ENCODE assay signal across 9 mouse cellular contexts in genomic region chr2:164531169-164531568, GRCm38 (mm10). TPM values are rescaled to one million over a fixed set of nuclear protein-coding genes. Genes with fewer than 3 reads are reported as not detected.
DNase-seq lines count a peak whose midpoint lies in the region; ATAC-seq lines count a peak whose summit lies in the region.
"Had no signal": no experiment of that assay in that cellular context is flagged by ENCODE, and none has a peak within 500 bp of the region (broad histone marks: within the 10 kb centered on the region; RNA-seq: fewer than 3 reads in every experiment).

No protein-coding gene starts in this region.

- no peak for ATAC-seq in midbrain, embryonic 11.5 days (ENCODE audit: low FRiP score)
- no peak for ATAC-seq in midbrain, embryonic 16.5 days
- no peak for ATAC-seq in limb, embryonic 11.5 days (ENCODE audit: insufficient number of reproducible peaks, low FRiP score, low TSS enrichment, low read depth)

- DNase-seq in midbrain, embryonic 11.5 days (ENCODE audit: low spot score, missing footprints): peak; percentile 97
- peak; percentile 35 for DNase-seq in c-Kit-positive CD71-positive TER-119-negative erythroid progenitor cells, embryonic 14.5 days (ENCODE audit: low read depth)
- DNase-seq in frontal cortex, postnatal 14 days (ENCODE audit: low spot score in 2 of 2): peak; percentile 54 to 79
- peak; percentile 61 to 75 for DNase-seq in kidney, adult 8-10 months
- DNase-seq in limb, embryonic 11.5 days (ENCODE audit: low spot score): peak; percentile 84
- DNase-seq in ovary, postnatal 36 days (ENCODE audit: low spot score): peak; percentile 57
- DNase-seq in thymus, postnatal 10 days (ENCODE audit: low spot score in 2 of 2): peak; percentile 36 to 72

- H3K4me3 ChIP-seq in midbrain, embryonic 11.5 days (ENCODE audit: low read depth, low read length): no peak overlapping the region
- H3K4me3 ChIP-seq in midbrain, embryonic 16.5 days (ENCODE audit: low read depth, low read length): no peak overlapping the region
- no peak overlapping the region for H3K4me3 ChIP-seq in limb, embryonic 11.5 days (ENCODE audit: low read depth, low read length)
- H3K4me3 ChIP-seq: erythroblast, embryonic 14.5 days had no signal

- WGBS in midbrain, embryonic 11.5 days: 5% methylated on average over 3 of the region's 3 CpGs
- 2% methylated on average over 3 of the region's 3 CpGs for WGBS in midbrain, embryonic 16.5 days
- 8% methylated on average over 3 of the region's 3 CpGs for WGBS in limb, embryonic 11.5 days

- H3K9me3 ChIP-seq in midbrain, embryonic 11.5 days (ENCODE audit: control insufficient read depth, low read length): no peaks in the 10 kb centered on the region
- H3K9me3 ChIP-seq in midbrain, embryonic 16.5 days (replicated peaks; ENCODE audit: control insufficient read depth, low read length, poor library complexity, severe bottlenecking): no peaks in the 10 kb centered on the region
- no peaks in the 10 kb centered on the region for H3K9me3 ChIP-seq in limb, embryonic 11.5 days (ENCODE audit: control insufficient read depth, low read length)

- no peak overlapping the region for H3K27ac ChIP-seq in midbrain, embryonic 11.5 days (ENCODE audit: low read depth, low read length)
- H3K27ac ChIP-seq in midbrain, embryonic 16.5 days (ENCODE audit: low read length): no peak overlapping the region
- H3K27ac ChIP-seq in limb, embryonic 11.5 days (replicated peaks; ENCODE audit: low read depth, low read length): no peak overlapping the region

- H3K4me2 ChIP-seq in midbrain, embryonic 11.5 days: no peak overlapping the region
- no peak overlapping the region for H3K4me2 ChIP-seq in midbrain, embryonic 16.5 days (ENCODE audit: low read length)
- no peak overlapping the region for H3K4me2 ChIP-seq in limb, embryonic 11.5 days (ENCODE audit: low read depth, severe bottlenecking)

- H3K9ac ChIP-seq in midbrain, embryonic 11.5 days (ENCODE audit: low read length): no peak overlapping the region
- no peak overlapping the region for H3K9ac ChIP-seq in midbrain, embryonic 16.5 days (ENCODE audit: low read depth, low read length)
- H3K9ac ChIP-seq in limb, embryonic 11.5 days (ENCODE audit: low read length): no peak overlapping the region

- H3K27me3 ChIP-seq in midbrain, embryonic 11.5 days (ENCODE audit: control insufficient read depth, insufficient read depth, low read length): no peaks in the 10 kb centered on the region
- no peaks in the 10 kb centered on the region for H3K27me3 ChIP-seq in midbrain, embryonic 16.5 days (ENCODE audit: control insufficient read depth, insufficient read depth, low read depth, low read length)
- H3K27me3 ChIP-seq in limb, embryonic 11.5 days (ENCODE audit: control insufficient read depth, insufficient read depth, low read length): no peaks in the 10 kb centered on the region

- H3K4me1 ChIP-seq in midbrain, embryonic 11.5 days (ENCODE audit: control insufficient read depth, insufficient read depth, low read length): no peaks in the 10 kb centered on the region
- no peaks in the 10 kb centered on the region for H3K4me1 ChIP-seq in midbrain, embryonic 16.5 days (ENCODE audit: control insufficient read depth, insufficient read depth, low read length)
- H3K4me1 ChIP-seq in limb, embryonic 11.5 days (ENCODE audit: control insufficient read depth, insufficient read depth, low read length): no peaks in the 10 kb centered on the region

- H3K36me3 ChIP-seq in midbrain, embryonic 11.5 days (ENCODE audit: control insufficient read depth, insufficient read depth, low read length): no peaks in the 10 kb centered on the region
- no peaks in the 10 kb centered on the region for H3K36me3 ChIP-seq in midbrain, embryonic 16.5 days (ENCODE audit: control insufficient read depth, insufficient read depth, low read length)
- no peaks in the 10 kb centered on the region for H3K36me3 ChIP-seq in limb, embryonic 11.5 days (ENCODE audit: control insufficient read depth, insufficient read depth, low read length)

RNA-seq across cellular contexts. Expression of gene Wfdc2, which starts 31.0 kb away (rescaled TPM):
- polyA plus RNA-seq in midbrain, embryonic 11.5 days (2014; fragmentation: Nextera tagmentation; extraction: Ambion mirVana): 15.4 and 21.7 TPM in 2 replicates
- polyA plus RNA-seq in midbrain, embryonic 16.5 days (2015; fragmentation: Nextera tagmentation; extraction: Ambion mirVana): 2.3 and 2.5 TPM in 2 replicates
- polyA plus RNA-seq in limb, embryonic 11.5 days (2014; fragmentation: Nextera tagmentation; extraction: Ambion mirVana): 38.7 and 38.9 TPM in 2 replicates
- polyA plus RNA-seq: erythroblast, embryonic 14.5 days had no signal

RNA-seq across cellular contexts. Expression of gene Pigt, which starts 33.8 kb away (rescaled TPM):
- 48.1 and 51.9 TPM in 2 replicates for polyA plus RNA-seq in midbrain, embryonic 11.5 days (2014; fragmentation: Nextera tagmentation; extraction: Ambion mirVana)
- polyA plus RNA-seq in midbrain, embryonic 16.5 days (2015; fragmentation: Nextera tagmentation; extraction: Ambion mirVana): 87.7 and 97.0 TPM in 2 replicates
- 40.4 and 42.2 TPM in 2 replicates for polyA plus RNA-seq in limb, embryonic 11.5 days (2014; fragmentation: Nextera tagmentation; extraction: Ambion mirVana)

RNA-seq across cellular contexts. Expression of gene Spint3, which starts 42.1 kb away (rescaled TPM):
- not detected in 2 replicates for polyA plus RNA-seq in midbrain, embryonic 11.5 days (2014; fragmentation: Nextera tagmentation; extraction: Ambion mirVana)
- polyA plus RNA-seq in midbrain, embryonic 16.5 days (2015; fragmentation: Nextera tagmentation; extraction: Ambion mirVana): not detected in 2 replicates
- polyA plus RNA-seq in limb, embryonic 11.5 days (2014; fragmentation: Nextera tagmentation; extraction: Ambion mirVana): not detected in 2 replicates
- polyA plus RNA-seq: erythroblast, embryonic 14.5 days had no signal

RNA-seq across cellular contexts. Expression of gene Dbndd2, which starts 45.3 kb away (rescaled TPM):
- polyA plus RNA-seq in midbrain, embryonic 11.5 days (2014; fragmentation: Nextera tagmentation; extraction: Ambion mirVana): 3.1 and 3.4 TPM in 2 replicates
- polyA plus RNA-seq in midbrain, embryonic 16.5 days (2015; fragmentation: Nextera tagmentation; extraction: Ambion mirVana): 16.6 and 17.8 TPM in 2 replicates
- 0.38 and 1.3 TPM in 2 replicates for polyA plus RNA-seq in limb, embryonic 11.5 days (2014; fragmentation: Nextera tagmentation; extraction: Ambion mirVana)

RNA-seq across cellular contexts. Expression of gene Wfdc6a, which starts 54.1 kb away (rescaled TPM):
- not detected in 2 replicates for polyA plus RNA-seq in midbrain, embryonic 11.5 days (2014; fragmentation: Nextera tagmentation; extraction: Ambion mirVana)
- polyA plus RNA-seq in midbrain, embryonic 16.5 days (2015; fragmentation: Nextera tagmentation; extraction: Ambion mirVana): not detected in 2 replicates
- polyA plus RNA-seq in limb, embryonic 11.5 days (2014; fragmentation: Nextera tagmentation; extraction: Ambion mirVana): not detected in 2 replicates
- polyA plus RNA-seq: erythroblast, embryonic 14.5 days had no signal

Comparison
In these comparisons a context has a peak if more than half of its experiments do, and no peak if none do; other contexts are left out.
1. DNase-seq: peak in every context shown above with its lines; median percentile 97 in midbrain, embryonic 11.5 days; 84 in limb, embryonic 11.5 days; 68 in kidney, adult 8-10 months; 66 in frontal cortex, postnatal 14 days; 57 in ovary, postnatal 36 days; 54 in thymus, postnatal 10 days; 35 in c-Kit-positive CD71-positive TER-119-negative erythroid progenitor cells, embryonic 14.5 days.